In the genomic region with DNA sequence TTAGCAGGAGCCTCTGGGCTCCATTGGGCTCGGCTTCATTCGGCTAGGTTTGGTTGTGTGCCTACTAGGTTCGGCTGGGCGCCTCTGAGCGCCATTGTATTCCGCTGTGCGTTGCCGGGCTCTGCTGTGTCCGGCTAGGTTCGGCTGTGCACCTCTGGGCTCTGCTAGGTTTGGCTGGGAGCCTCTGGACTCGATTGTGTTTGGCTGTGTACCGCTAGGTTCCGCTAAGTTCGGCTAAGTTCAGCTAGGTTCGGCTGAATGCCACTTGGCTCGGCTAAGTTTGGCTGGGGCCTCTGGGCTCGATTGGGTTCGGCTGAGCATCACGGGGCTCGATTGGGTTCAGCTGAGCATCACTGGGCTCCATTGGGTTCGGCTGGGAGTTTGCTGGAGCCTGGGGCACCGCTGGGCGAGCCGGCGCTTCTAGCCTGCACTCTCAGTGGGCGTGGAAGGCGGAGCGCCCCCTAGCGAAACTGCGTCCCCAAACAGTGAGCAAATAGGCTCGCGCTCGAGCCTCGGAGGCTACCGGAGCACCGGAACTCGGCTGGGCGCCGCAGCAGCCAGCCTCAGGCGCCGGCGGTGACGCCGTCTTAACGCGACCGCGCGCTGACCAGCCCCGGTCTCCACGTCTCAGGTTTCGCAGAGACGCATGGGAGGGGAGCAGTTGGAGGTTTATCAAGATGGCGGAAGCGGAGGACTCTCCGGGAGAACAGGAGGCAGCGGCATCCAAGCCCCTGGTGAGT, we compare ENCODE assay signal across 7 mouse cellular contexts. TPM values are rescaled to one million over a fixed set of nuclear protein-coding genes. Genes with fewer than 3 reads are reported as not detected.
DNase-seq lines count a peak whose midpoint lies in the region; ATAC-seq lines count a peak whose summit lies in the region.

No protein-coding gene starts in this region.

- H3K4me2 ChIP-seq in intestine, embryonic 14.5 days (ENCODE audit: low read length): peak overlapping the region; percentile 49

- H3K27ac ChIP-seq in intestine, embryonic 14.5 days (ENCODE audit: low read depth): peak overlapping the region; percentile 91
- H3K27ac ChIP-seq in midbrain, embryonic 10.5 days (replicated peaks): peak overlapping the region; percentile 85

- whole genome bisulfite sequencing in intestine, embryonic 14.5 days: 13% methylated on average over 49 of the region's 57 CpGs
- 23% methylated on average over 57 of the region's 57 CpGs for WGBS in midbrain, embryonic 10.5 days

- H3K9me3 ChIP-seq in intestine, embryonic 14.5 days (ENCODE audit: control insufficient read depth, low read length): no peaks in the 10 kb centered on the region
- H3K9me3 ChIP-seq in midbrain, embryonic 10.5 days (replicated peaks): no peaks in the 10 kb centered on the region; the same call in 1 of the 2 replicates

- peak; percentile 94 to 96 for DNase-seq in adrenal gland, adult (ENCODE audit: inconsistent age in 2 of 2, low spot score in 1 of 2)
- DNase-seq in embryo, embryonic 10.5 days (ENCODE audit: low spot score): peak; percentile 93
- peak; percentile 92 for DNase-seq in gastrocnemius, postnatal 14 days
- peak; percentile 95 for DNase-seq in intestine, embryonic 14.5 days (ENCODE audit: low spot score)
- peak; percentile 91 to 96 for DNase-seq in left cerebral cortex, postnatal 25 days (ENCODE audit: low spot score in 2 of 2)
- peak; percentile 92 for DNase-seq in midbrain, embryonic 10.5 days (ENCODE audit: low spot score)
- DNase-seq in right cerebral cortex, postnatal 4 days: peak; percentile 92

- peaks cover 13% of the 10 kb centered on the region; the same call in 1 of the 2 replicates for H3K36me3 ChIP-seq in intestine, embryonic 14.5 days (ENCODE audit: control insufficient read depth, insufficient read depth, low read length)
- 0 out of 2 replicates have a peak, but pooled peaks cover 4% of the 10 kb centered on the region for H3K36me3 ChIP-seq in midbrain, embryonic 10.5 days

- no peaks in the 10 kb centered on the region for H3K27me3 ChIP-seq in intestine, embryonic 14.5 days (replicated peaks; ENCODE audit: control insufficient read depth, insufficient read depth, low read length)
- H3K27me3 ChIP-seq in midbrain, embryonic 10.5 days (ENCODE audit: low read depth, poor library complexity, severe bottlenecking): peaks cover 15% of the 10 kb centered on the region

- H3K9ac ChIP-seq in intestine, embryonic 14.5 days (ENCODE audit: low read length): peak overlapping the region; percentile 61

- H3K4me3 ChIP-seq in intestine, embryonic 14.5 days (ENCODE audit: low read depth, low read length): peak overlapping the region; percentile 63
- peak overlapping the region; percentile 66 for H3K4me3 ChIP-seq in midbrain, embryonic 10.5 days

- intact Hi-C loops in gastrocnemius, postnatal 14 days (cut with DNase I; ENCODE audit: low total_unique reads): no loop called here
- intact Hi-C loops in left cerebral cortex, postnatal 25 days (cut with DNase I): no loop called here

- ATAC-seq in intestine, embryonic 14.5 days (replicated peaks; ENCODE audit: low FRiP score, low TSS enrichment, low read depth): peak; percentile 91

- H3K4me1 ChIP-seq in intestine, embryonic 14.5 days (replicated peaks; ENCODE audit: control insufficient read depth, insufficient read depth, low read length): peaks cover 5% of the 10 kb centered on the region; the same call in 1 of the 2 replicates
- peaks cover 8% of the 10 kb centered on the region for H3K4me1 ChIP-seq in midbrain, embryonic 10.5 days

RNA-seq across cellular contexts. Expression of gene Yipf6, which starts 1.6 kb away (rescaled TPM):
- 10 to 100 TPM; 12.6 to 15.0 TPM for total RNA-seq in gastrocnemius, postnatal 14 days (2021)
- polyA plus RNA-seq in intestine, embryonic 14.5 days (2014; fragmentation: Nextera tagmentation; extraction: Ambion mirVana): 22.4 and 24.7 TPM in 2 replicates
- 10 to 100 TPM; 34.9 to 35.8 TPM for total RNA-seq in left cerebral cortex, postnatal 25 days (2021)
- polyA plus RNA-seq in midbrain, embryonic 10.5 days (2016; fragmentation: Nextera tagmentation; extraction: Ambion mirVana): 18.2 and 20.7 TPM in 2 replicates

RNA-seq across cellular contexts. Expression of gene Ophn1, which starts 46.9 kb away (rescaled TPM):
- total RNA-seq in gastrocnemius, postnatal 14 days (2021): 1 to 10 TPM; 4.5 to 4.8 TPM
- 11.0 and 11.5 TPM in 2 replicates for polyA plus RNA-seq in intestine, embryonic 14.5 days (2014; fragmentation: Nextera tagmentation; extraction: Ambion mirVana)
- 10 to 100 TPM; 39.0 to 39.2 TPM for total RNA-seq in left cerebral cortex, postnatal 25 days (2021)
- polyA plus RNA-seq in midbrain, embryonic 10.5 days (2016; fragmentation: Nextera tagmentation; extraction: Ambion mirVana): 16.4 and 19.6 TPM in 2 replicates

Comparison
In these comparisons a context has a peak if more than half of its experiments do, and no peak if none do; other contexts are left out.
1. Peak in every context shown above with its lines: DNase-seq, ATAC-seq, H3K4me3 ChIP-seq and H3K27ac ChIP-seq.
2. RNA of gene Ophn1, which starts 46.9 kb away (total RNA-seq): 39.0 to 39.2 TPM in left cerebral cortex, postnatal 25 days; 4.5 to 4.8 TPM in gastrocnemius, postnatal 14 days; every median in the first group is over 4 times any median in the second.